Mouse (Mus musculus): ENCODE measurements around the gene Olfr750.

GRCm38 (mm10) chr14:51089674-51090076 lies 15.4 kb upstream of the Olfr750 start:
- no peak for TF ChIP-seq MXI1 (IDR thresholded peaks at IDR 0.05; ENCODE audit: low read depth, low read length)
- TF ChIP-seq CHD2 (IDR thresholded peaks at IDR 0.05; ENCODE audit: low read length) = no peak
- no peak for TF ChIP-seq SMC3 (IDR thresholded peaks at IDR 0.05; ENCODE audit: low read depth, low read length)
- TF ChIP-seq EP300 (IDR thresholded peaks at IDR 0.05; ENCODE audit: low read length) = 0 out of 2 replicates have a peak, but pooled peaks have one; percentile 6
- no peak for TF ChIP-seq CTCF (conservative IDR thresholded peaks at IDR 0.05 in 1 of 2, IDR thresholded peaks at IDR 0.05 in 1 of 2; ENCODE audit: low read depth in 2 of 2, low read length in 2 of 2)
- TF ChIP-seq TCF12 (IDR thresholded peaks at IDR 0.05; ENCODE audit: low read depth, low read length) = no peak
- no peak for TF ChIP-seq TBP (conservative IDR thresholded peaks at IDR 0.05; ENCODE audit: low read depth, low read length)
- no peak; the same call in 1 of the 2 replicates for TF ChIP-seq MAZ (IDR thresholded peaks at IDR 0.05; ENCODE audit: low read depth, low read length)
- no peak for TF ChIP-seq E2F4 (IDR thresholded peaks at IDR 0.05; ENCODE audit: insufficient replicate concordance, low read depth, low read length)
- TF ChIP-seq POLR2AphosphoS2 (IDR thresholded peaks at IDR 0.05; ENCODE audit: low read depth, low read length) = no peak
- no peak for TF ChIP-seq ZC3H11A (IDR thresholded peaks at IDR 0.05; ENCODE audit: low read depth, low read length)
- TF ChIP-seq POLR2A (IDR thresholded peaks at IDR 0.05; ENCODE audit: low read depth, low read length) = no peak
- no peak for TF ChIP-seq ZMIZ1 (IDR thresholded peaks at IDR 0.05; ENCODE audit: low read depth, low read length)
